Mouse (Mus musculus): ENCODE measurements at regions not wholly inside any gene's neighbourhood (a gene's known extent, or its start where the extent isn't known, plus 50 kb on each side); places are given as distances from the start of the nearest gene placed in this dataset.

DNA sequence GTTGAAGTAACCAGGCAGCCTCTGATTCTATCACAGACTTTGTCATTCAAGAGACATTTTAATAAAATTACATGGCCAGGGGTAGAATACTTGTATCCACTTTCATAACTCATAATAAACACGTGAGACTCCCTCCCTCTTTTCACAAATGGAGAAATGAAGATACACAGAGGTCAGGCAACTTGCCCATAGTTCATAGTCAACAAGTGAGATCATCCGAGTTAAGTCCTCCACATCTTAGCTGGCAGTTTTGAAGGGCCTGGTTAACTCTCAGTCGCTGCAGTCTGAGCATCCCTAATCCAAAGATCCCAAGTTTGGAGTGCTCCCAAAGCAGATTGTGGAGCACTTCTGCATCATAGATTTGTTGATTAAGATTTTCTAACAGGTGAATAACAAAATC is 94.8 kb upstream of the Fggy start:
- no peak for TF ChIP-seq BHLHE40 (IDR thresholded peaks at IDR 0.05; ENCODE audit: borderline replicate concordance, low read depth, low read length)
- TF ChIP-seq POLR2AphosphoS5 (IDR thresholded peaks at IDR 0.05; ENCODE audit: borderline replicate concordance, low read depth, low read length) = no peak
- TF ChIP-seq GATA1 (IDR thresholded peaks at IDR 0.05; ENCODE audit: low read depth, low read length) = no peak
- TF ChIP-seq CTCF (IDR thresholded peaks at IDR 0.05 in 2 of 3, conservative IDR thresholded peaks at IDR 0.05 in 1 of 3; ENCODE audit: control insufficient read depth in 1 of 3, insufficient read depth in 1 of 3, low read depth in 2 of 3, low read length in 3 of 3, poor library complexity in 1 of 3, severe bottlenecking in 1 of 3) = no peak
- TF ChIP-seq EP300 (IDR thresholded peaks at IDR 0.05; ENCODE audit: low read depth in 1 of 2, low read length in 2 of 2) = no peak
- no peak for TF ChIP-seq SIN3A (IDR thresholded peaks at IDR 0.05; ENCODE audit: low read length)
- no peak for TF ChIP-seq NRF1 (IDR thresholded peaks at IDR 0.05; ENCODE audit: insufficient read depth, low read depth, low read length, poor library complexity, severe bottlenecking)
- TF ChIP-seq USF2 (IDR thresholded peaks at IDR 0.05; ENCODE audit: borderline replicate concordance in 1 of 2, insufficient read depth in 1 of 2, low read depth in 1 of 2, low read length in 2 of 2) = no peak
- TF ChIP-seq POLR2A (IDR thresholded peaks at IDR 0.05; ENCODE audit: control insufficient read depth in 1 of 2, insufficient read depth in 1 of 2, low read depth in 1 of 2, low read length in 2 of 2, poor library complexity in 1 of 2) = no peak
- TF ChIP-seq CHD2 (IDR thresholded peaks at IDR 0.05; ENCODE audit: low read length) = no peak
- no peak for TF ChIP-seq USF1 (IDR thresholded peaks at IDR 0.05; ENCODE audit: low read depth, low read length)
- no peak for TF ChIP-seq SMC3 (IDR thresholded peaks at IDR 0.05; ENCODE audit: low read depth, low read length)
